Mouse (Mus musculus): ENCODE measurements around the gene Epgn.

Gene Epgn

GRCm38 (mm10) chr5:91027164-91027563, at the start of gene Epgn:
Gene Epgn, plus strand, starts transcription at chr5:91027464.
- in situ Hi-C loops (cut with MboI, MseI): no loop called here

- in situ Hi-C loops (cut with MboI, MseI): no loop called here
These were observed 47.0 kb upstream of the Epgn start for GRCm38 (mm10) chr5:90980297-90980696.

- in situ Hi-C loops (cut with MboI, MseI): no loop called here
These were observed 39.7 kb upstream of the Epgn start for GRCm38 (mm10) chr5:90987605-90988004.

GRCm38 (mm10) chr5:90988149-90988548, 39.1 kb upstream of the Epgn start:
- in situ Hi-C loops (cut with MboI, MseI): no loop called here

GRCm38 (mm10) chr5:90988592-90988991, 38.7 kb upstream of the Epgn start:
- in situ Hi-C loops (cut with MboI, MseI): no loop called here

- in situ Hi-C loops (cut with MboI, MseI): no loop called here
These were observed 27.3 kb upstream of the Epgn start for GRCm38 (mm10) chr5:90999942-91000341.

- in situ Hi-C loops (cut with MboI, MseI): no loop called here
These were observed 12.0 kb upstream of the Epgn start for GRCm38 (mm10) chr5:91015216-91015615.

GRCm38 (mm10) chr5:91023114-91023513, 4.2 kb upstream of the Epgn start:
- in situ Hi-C loops (cut with MboI, MseI): no loop called here

GRCm38 (mm10) chr5:91027840-91028239, 576 bp downstream of the Epgn start:
- in situ Hi-C loops (cut with MboI, MseI): no loop called here

- in situ Hi-C loops (cut with MboI, MseI): no loop called here
These were observed 3.4 kb downstream of the Epgn start for GRCm38 (mm10) chr5:91030629-91031028.

- in situ Hi-C loops (cut with MboI, MseI): no loop called here
These were observed 8.1 kb downstream of the Epgn start for GRCm38 (mm10) chr5:91035341-91035740.

GRCm38 (mm10) chr5:91036628-91037027, 9.4 kb downstream of the Epgn start:
- in situ Hi-C loops (cut with MboI, MseI): no loop called here

GRCm38 (mm10) chr5:91037756-91038155, 10.5 kb downstream of the Epgn start:
- in situ Hi-C loops (cut with MboI, MseI): no loop called here

GRCm38 (mm10) chr5:91038547-91038946, 11.3 kb downstream of the Epgn start:
- in situ Hi-C loops (cut with MboI, MseI): no loop called here

- in situ Hi-C loops (cut with MboI, MseI): no loop called here
These were observed 11.7 kb downstream of the Epgn start for GRCm38 (mm10) chr5:91038963-91039362.

GRCm38 (mm10) chr5:91047987-91048386, 20.7 kb downstream of the Epgn start:
- in situ Hi-C loops (cut with MboI, MseI): no loop called here

GRCm38 (mm10) chr5:91048397-91048796, 21.1 kb downstream of the Epgn start:
- in situ Hi-C loops (cut with MboI, MseI): no loop called here

- in situ Hi-C loops (cut with MboI, MseI): no loop called here
These were observed 45.1 kb downstream of the Epgn start for GRCm38 (mm10) chr5:91072340-91072739.

- in situ Hi-C loops (cut with MboI, MseI): no loop called here
These were observed 46.4 kb downstream of the Epgn start for GRCm38 (mm10) chr5:91073626-91074025.

- in situ Hi-C loops (cut with MboI, MseI): no loop called here
These were observed 46.8 kb downstream of the Epgn start for GRCm38 (mm10) chr5:91074026-91074425.

GRCm38 (mm10) chr5:91074450-91074950, 47.2 kb downstream of the Epgn start, which contains the start of gene Ereg:
Gene Ereg, plus strand, starts transcription at chr5:91074622.
- in situ Hi-C loops (cut with MboI, MseI): no loop called here

- in situ Hi-C loops (cut with MboI, MseI): no loop called here
These were observed 47.8 kb downstream of the Epgn start for GRCm38 (mm10) chr5:91075021-91075420.

- in situ Hi-C loops (cut with MboI, MseI): no loop called here
These were observed 55.8 kb downstream of the Epgn start for GRCm38 (mm10) chr5:91083016-91083415.
